12 mouse cellular contexts compared by ENCODE assay signal in genomic region chrX:6779969-6780539, GRCm38 (mm10). TPM values are rescaled to one million over a fixed set of nuclear protein-coding genes. Genes with fewer than 3 reads are reported as not detected.
DNase-seq lines count a peak whose midpoint lies in the region; ATAC-seq and TF ChIP-seq lines count a peak whose summit lies in the region.
"Had no signal": no experiment of that assay in that cellular context is flagged by ENCODE, and none has a peak within 500 bp of the region (broad histone marks: within the 10 kb centered on the region; RNA-seq: fewer than 3 reads in every experiment).

No protein-coding gene starts in this region.

- no peak overlapping the region for H3K27ac ChIP-seq in heart, embryonic 10.5 days
- no peak overlapping the region for H3K27ac ChIP-seq in lung, embryonic 16.5 days (ENCODE audit: low read length)
- no peak overlapping the region for H3K27ac ChIP-seq in hindbrain, postnatal 0 days
- H3K27ac ChIP-seq in neural tube, embryonic 14.5 days (ENCODE audit: low read depth, low read length) = no peak overlapping the region
- H3K27ac ChIP-seq: macrophage had no signal

- H3K4me2 ChIP-seq in lung, embryonic 16.5 days (ENCODE audit: low read depth, low read length) = 0 out of 2 replicates have a peak overlapping the region, but pooled peaks have one; percentile 51
- H3K4me2 ChIP-seq in hindbrain, postnatal 0 days (ENCODE audit: low read depth, low read length) = peak overlapping the region; percentile 53
- peak overlapping the region; percentile 14 for H3K4me2 ChIP-seq in neural tube, embryonic 14.5 days (ENCODE audit: low read depth, low read length)

- peak overlapping the region; percentile 55 for H3K4me3 ChIP-seq in heart, embryonic 10.5 days
- 0 out of 2 replicates have a peak overlapping the region, but pooled peaks have one; percentile 31 for H3K4me3 ChIP-seq in lung, embryonic 16.5 days (ENCODE audit: low read length)
- peak overlapping the region; percentile 24 for H3K4me3 ChIP-seq in hindbrain, postnatal 0 days (ENCODE audit: low read length)
- H3K4me3 ChIP-seq in neural tube, embryonic 14.5 days (ENCODE audit: low read depth, low read length) = peak overlapping the region; percentile 12

- H3K4me1 ChIP-seq in heart, embryonic 10.5 days = peaks cover 5% of the 10 kb centered on the region; the same call in 1 of the 2 replicates
- H3K4me1 ChIP-seq in lung, embryonic 16.5 days (replicated peaks; ENCODE audit: control insufficient read depth, insufficient read depth, low read length) = no peaks in the 10 kb centered on the region
- no peaks in the 10 kb centered on the region for H3K4me1 ChIP-seq in hindbrain, postnatal 0 days (ENCODE audit: insufficient read depth, low read length)
- H3K4me1 ChIP-seq in neural tube, embryonic 14.5 days (ENCODE audit: control insufficient read depth, insufficient read depth, low read length) = no peaks in the 10 kb centered on the region

- intact Hi-C loops in heart, postnatal 14 days (cut with DNase I) = no loop called here
- intact Hi-C loops in left cerebral cortex, postnatal 14 days (cut with DNase I) = no loop called here

- TF ChIP-seq CTCF in hindbrain, postnatal 0 days (IDR thresholded peaks at IDR 0.05; ENCODE audit: low read depth) = no peak

- no peak for DNase-seq in heart, embryonic 10.5 days (ENCODE audit: low spot score)
- DNase-seq in heart, postnatal 14 days = no peak
- DNase-seq in lung, postnatal 4 days = no peak
- peak; percentile 5 for DNase-seq in hindbrain, postnatal 0 days (ENCODE audit: low spot score)
- no peak for DNase-seq in left cerebral cortex, postnatal 14 days (ENCODE audit: low spot score in 2 of 2)
- DNase-seq in spleen, adult 18-20 months = no peak
- DNase-seq: layer of hippocampus, adult 9-11 months; thymus, adult 2 months had no signal

- peaks cover 17% of the 10 kb centered on the region; the same call in 1 of the 2 replicates for H3K27me3 ChIP-seq in heart, embryonic 10.5 days (ENCODE audit: insufficient read depth, poor library complexity, severe bottlenecking)
- H3K27me3 ChIP-seq in lung, embryonic 16.5 days (ENCODE audit: control insufficient read depth, insufficient read depth, low read depth, low read length) = peaks cover 4% of the 10 kb centered on the region; the same call in 1 of the 2 replicates
- H3K27me3 ChIP-seq in hindbrain, postnatal 0 days (ENCODE audit: insufficient read depth, low read length) = no peaks in the 10 kb centered on the region
- H3K27me3 ChIP-seq in neural tube, embryonic 14.5 days (ENCODE audit: control insufficient read depth, insufficient read depth, low read length) = peaks cover 3% of the 10 kb centered on the region; the same call in 1 of the 2 replicates

- 18% methylated on average over 16 of the region's 16 CpGs for WGBS in heart, embryonic 10.5 days
- 18% methylated on average over 14 of the region's 16 CpGs for WGBS in lung, embryonic 16.5 days
- WGBS in hindbrain, postnatal 0 days = 28% methylated on average over 16 of the region's 16 CpGs
- WGBS in neural tube, embryonic 14.5 days = 15% methylated on average over 16 of the region's 16 CpGs

- no peaks in the 10 kb centered on the region for H3K36me3 ChIP-seq in heart, embryonic 10.5 days
- H3K36me3 ChIP-seq in lung, embryonic 16.5 days (ENCODE audit: control insufficient read depth, insufficient read depth, low read length) = no peaks in the 10 kb centered on the region
- no peaks in the 10 kb centered on the region for H3K36me3 ChIP-seq in hindbrain, postnatal 0 days (ENCODE audit: insufficient read depth, low read length)
- H3K36me3 ChIP-seq in neural tube, embryonic 14.5 days (ENCODE audit: control insufficient read depth, insufficient read depth, low read length) = no peaks in the 10 kb centered on the region

- no peaks in the 10 kb centered on the region for H3K9me3 ChIP-seq in heart, embryonic 10.5 days
- no peaks in the 10 kb centered on the region for H3K9me3 ChIP-seq in lung, embryonic 16.5 days (ENCODE audit: control insufficient read depth, low read length)
- H3K9me3 ChIP-seq in hindbrain, postnatal 0 days (ENCODE audit: low read length) = no peaks in the 10 kb centered on the region
- H3K9me3 ChIP-seq in neural tube, embryonic 14.5 days (ENCODE audit: control insufficient read depth, low read length) = no peaks in the 10 kb centered on the region

- ATAC-seq in lung, embryonic 16.5 days (ENCODE audit: low read depth) = no peak
- ATAC-seq in hindbrain, postnatal 0 days = peak; percentile 53; the same call in 1 of the 2 replicates
- ATAC-seq in neural tube, embryonic 14.5 days (ENCODE audit: low read depth) = no peak

- H3K9ac ChIP-seq in lung, embryonic 16.5 days (ENCODE audit: low read length) = no peak overlapping the region
- no peak overlapping the region for H3K9ac ChIP-seq in hindbrain, postnatal 0 days (replicated peaks; ENCODE audit: low read length)
- H3K9ac ChIP-seq in neural tube, embryonic 14.5 days (replicated peaks; ENCODE audit: low read depth, low read length) = no peak overlapping the region

RNA-seq across cellular contexts. Expression of gene Dgkk, which starts 0.9 kb away (rescaled TPM):
- polyA plus RNA-seq in heart, embryonic 10.5 days (2016; fragmentation: Nextera tagmentation; extraction: Ambion mirVana) = 3.6 and 4.2 TPM in 2 replicates
- total RNA-seq in heart, postnatal 14 days (2021) = under 1 TPM; 0.05 to 0.43 TPM
- 0.30 and 0.44 TPM in 2 replicates for polyA plus RNA-seq in lung, embryonic 16.5 days (2015; fragmentation: Nextera tagmentation; extraction: Ambion mirVana)
- total RNA-seq in hindbrain, postnatal 0 days (2014; rRNA removed) = 7.2 and 7.6 TPM in 2 replicates
- 3.3 and 3.4 TPM in 2 replicates for polyA plus RNA-seq in hindbrain, postnatal 0 days (2015; fragmentation: Nextera tagmentation; extraction: Ambion mirVana)
- polyA plus RNA-seq in neural tube, embryonic 14.5 days (2014; fragmentation: Nextera tagmentation; extraction: Ambion mirVana) = 3.2 and 3.7 TPM in 2 replicates
- 1 to 10 TPM; 1.3 to 4.9 TPM for total RNA-seq in left cerebral cortex, postnatal 14 days (2021)
- polyA plus RNA-seq: C2C12, macrophage had no signal
